In genomic region chr6:61068117-61068489, GRCm38 (mm10) we compare ENCODE assay signal across 10 mouse cellular contexts.
A peak's percentile ranks its signal among the peaks of the same experiment; 100 is the strongest.
DNase-seq lines count a peak whose midpoint lies in the region; ATAC-seq and TF ChIP-seq lines count a peak whose summit lies in the region.
"Had no signal": no experiment of that assay in that cellular context is flagged by ENCODE, and none has a peak within 500 bp of the region (broad histone marks: within the 10 kb centered on the region; RNA-seq: fewer than 3 reads in every experiment).

No protein-coding gene starts in this region.

- DNase-seq in spleen, adult 2 months (ENCODE audit: low read depth in 1 of 2, low spot score in 2 of 2) = peak; percentile 9
- no peak for DNase-seq in spleen, adult 18-20 months
- no peak for DNase-seq in heart, postnatal 25 days (ENCODE audit: low spot score)
- DNase-seq: cerebellum, adult 9-10 months had no signal

- no peak for TF ChIP-seq POLR2A in spleen, adult 2 months (IDR thresholded peaks at IDR 0.05; ENCODE audit: low read depth, low read length)

- no peaks in the 10 kb centered on the region for H3K4me1 ChIP-seq in intestine, postnatal 0 days (replicated peaks; ENCODE audit: control insufficient read depth, insufficient read depth, low read length)
- no peaks in the 10 kb centered on the region for H3K4me1 ChIP-seq in intestine, embryonic 15.5 days (replicated peaks)
- H3K4me1 ChIP-seq in spleen, adult 2 months (ENCODE audit: control insufficient read depth, insufficient read depth, insufficient read length) = peaks cover 4% of the 10 kb centered on the region; the same call in 1 of the 2 replicates
- peaks cover 18% of the 10 kb centered on the region for H3K4me1 ChIP-seq in hindbrain, embryonic 15.5 days (replicated peaks)
- H3K4me1 ChIP-seq: liver, embryonic 12.5 days had no signal

- H3K4me3 ChIP-seq in intestine, postnatal 0 days (ENCODE audit: low read depth, low read length) = no peak overlapping the region
- H3K4me3 ChIP-seq in intestine, embryonic 15.5 days (replicated peaks) = no peak overlapping the region
- H3K4me3 ChIP-seq in spleen, adult 2 months (ENCODE audit: extremely low read depth, insufficient read depth, insufficient read length) = no peak overlapping the region
- no peak overlapping the region for H3K4me3 ChIP-seq in hindbrain, embryonic 15.5 days
- H3K4me3 ChIP-seq: liver, embryonic 12.5 days had no signal

- H3K27me3 ChIP-seq in intestine, postnatal 0 days (replicated peaks; ENCODE audit: control insufficient read depth, insufficient read depth, low read length) = no peaks in the 10 kb centered on the region
- H3K27me3 ChIP-seq in intestine, embryonic 15.5 days (replicated peaks) = no peaks in the 10 kb centered on the region
- no peaks in the 10 kb centered on the region for H3K27me3 ChIP-seq in spleen, adult 2 months (ENCODE audit: control insufficient read depth, insufficient read depth, low read length)
- no peaks in the 10 kb centered on the region for H3K27me3 ChIP-seq in hindbrain, embryonic 15.5 days
- H3K27me3 ChIP-seq: liver, embryonic 12.5 days had no signal

- intact Hi-C loops in heart, postnatal 25 days (cut with DNase I) = no loop called here

- no peak for ATAC-seq in intestine, postnatal 0 days
- ATAC-seq in intestine, embryonic 15.5 days = no peak
- no peak for ATAC-seq in hindbrain, embryonic 15.5 days (ENCODE audit: low FRiP score, low read depth)
- peak; percentile 57; the same call in 1 of the 2 replicates for ATAC-seq in neutrophil, adult 5-6 weeks (ENCODE audit: extremely low read depth, insufficient number of reproducible peaks, low FRiP score, poor library complexity, severe bottlenecking)
- no peak for ATAC-seq in frontal cortex, adult (ENCODE audit: low TSS enrichment)
- ATAC-seq: liver, embryonic 12.5 days had no signal

- H3K9me3 ChIP-seq in intestine, postnatal 0 days (ENCODE audit: control insufficient read depth) = no peaks in the 10 kb centered on the region
- H3K9me3 ChIP-seq in intestine, embryonic 15.5 days = no peaks in the 10 kb centered on the region
- H3K9me3 ChIP-seq in hindbrain, embryonic 15.5 days = no peaks in the 10 kb centered on the region
- H3K9me3 ChIP-seq: liver, embryonic 12.5 days had no signal

- TF ChIP-seq CTCF in intestine, postnatal 0 days (IDR thresholded peaks at IDR 0.05; ENCODE audit: low read depth) = no peak
- TF ChIP-seq CTCF in spleen, adult 2 months (IDR thresholded peaks at IDR 0.05; ENCODE audit: extremely low read depth, insufficient read depth, insufficient read length, insufficient replicate concordance) = no peak

- H3K36me3 ChIP-seq in intestine, postnatal 0 days (ENCODE audit: control insufficient read depth, insufficient read depth) = no peaks in the 10 kb centered on the region
- H3K36me3 ChIP-seq in intestine, embryonic 15.5 days = no peaks in the 10 kb centered on the region
- H3K36me3 ChIP-seq in spleen, adult 2 months (ENCODE audit: control insufficient read depth, insufficient read depth, low read length) = no peaks in the 10 kb centered on the region
- H3K36me3 ChIP-seq in hindbrain, embryonic 15.5 days = no peaks in the 10 kb centered on the region
- H3K36me3 ChIP-seq: liver, embryonic 12.5 days had no signal

- no peak overlapping the region for H3K27ac ChIP-seq in intestine, postnatal 0 days (ENCODE audit: low read depth, low read length)
- H3K27ac ChIP-seq in intestine, embryonic 15.5 days = no peak overlapping the region
- no peak overlapping the region for H3K27ac ChIP-seq in spleen, adult 2 months (ENCODE audit: insufficient read depth, low read length)
- no peak overlapping the region for H3K27ac ChIP-seq in hindbrain, embryonic 15.5 days (replicated peaks)
- H3K27ac ChIP-seq: liver, embryonic 12.5 days had no signal

- H3K4me2 ChIP-seq in intestine, postnatal 0 days (replicated peaks; ENCODE audit: low read depth) = 0 out of 2 replicates have a peak overlapping the region, but pooled peaks have one; percentile 9
- H3K4me2 ChIP-seq in intestine, embryonic 15.5 days (replicated peaks) = no peak overlapping the region
- H3K4me2 ChIP-seq in hindbrain, embryonic 15.5 days = peak overlapping the region; percentile 21; the same call in 1 of the 2 replicates
- H3K4me2 ChIP-seq: liver, embryonic 12.5 days had no signal

- H3K9ac ChIP-seq in intestine, postnatal 0 days (ENCODE audit: low read depth, low read length) = no peak overlapping the region
- no peak overlapping the region for H3K9ac ChIP-seq in intestine, embryonic 15.5 days
- no peak overlapping the region for H3K9ac ChIP-seq in hindbrain, embryonic 15.5 days
- H3K9ac ChIP-seq: liver, embryonic 12.5 days had no signal

- WGBS in intestine, postnatal 0 days = 53% methylated on average over 1 of the region's 1 CpGs
- 21% methylated on average over 1 of the region's 1 CpGs for WGBS in intestine, embryonic 15.5 days
- 2% methylated on average over 1 of the region's 1 CpGs for WGBS in spleen, adult 2 months
- 11% methylated on average over 1 of the region's 1 CpGs for WGBS in hindbrain, embryonic 15.5 days

Comparison
In these comparisons a context has a peak if more than half of its experiments do, and no peak if none do; other contexts are left out.
1. DNase-seq: peak in spleen, adult 2 months (2 of 2); none in spleen, adult 18-20 months (0 of 2) and heart, postnatal 25 days (single experiment).